Mouse (Mus musculus): ENCODE measurements around the gene Bcl2l13.
"Not testable (repeated sequence)": the region's sequence is repeated elsewhere in the genome, so short reads cannot be mapped to it uniquely, and the experiment has no call there.

DNA sequence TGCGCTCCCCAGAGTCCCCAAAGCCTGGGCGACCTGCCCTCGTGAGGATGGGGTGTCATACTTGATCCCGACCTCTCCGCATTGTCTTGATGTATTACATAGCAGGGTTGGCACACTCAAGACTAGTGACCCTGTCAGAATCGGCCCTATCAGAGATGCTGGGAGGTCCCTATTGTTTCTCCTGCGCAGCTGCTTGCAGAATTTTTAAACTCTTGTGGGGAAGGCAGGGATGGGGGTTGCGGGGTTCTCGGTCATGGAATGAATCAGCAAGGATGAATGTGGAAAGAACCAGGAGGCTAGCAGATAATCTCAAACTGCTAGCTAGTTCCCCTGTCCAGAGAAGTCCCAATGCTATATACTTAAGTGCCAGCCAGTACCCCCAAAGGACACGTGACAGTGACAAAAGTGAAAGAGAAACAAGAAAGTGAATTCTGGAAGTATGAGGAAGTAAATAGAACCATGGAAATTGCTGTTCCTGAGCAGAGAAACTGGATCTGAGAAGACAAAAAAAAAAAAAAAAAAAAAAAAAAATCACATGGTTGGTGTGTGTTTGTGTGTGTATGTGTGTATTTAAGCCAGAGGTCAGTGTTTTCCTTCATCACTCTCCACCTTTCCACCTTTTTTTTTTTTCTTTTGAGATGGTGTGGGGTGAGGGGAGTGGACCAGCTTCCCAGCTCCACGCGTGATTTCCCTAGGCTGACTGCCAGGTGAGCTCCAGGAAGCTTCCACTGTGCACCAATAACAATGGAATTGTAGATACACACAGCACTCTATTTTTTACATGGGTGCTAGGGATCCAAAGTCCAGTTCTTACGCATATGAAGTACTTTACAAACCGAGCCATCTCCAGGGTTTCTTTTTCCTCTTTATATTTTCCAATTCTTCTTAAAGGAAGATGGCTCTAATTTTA lies 81.2 kb downstream of the Bcl2l13 start:
- not testable (repeated sequence) for TF ChIP-seq CTCF (IDR thresholded peaks at IDR 0.05; ENCODE audit: low read depth, low read length); POLR2AphosphoS5 (IDR thresholded peaks at IDR 0.05; ENCODE audit: insufficient replicate concordance, low read depth, low read length)

All from G1E (cell line).